Mouse (Mus musculus) c-Kit-positive CD71-positive TER-119-positive erythroid progenitor cells, embryonic 14.5 days (primary cell): Measurements from ENCODE around the gene Phospho2.
A peak's percentile ranks its signal among the peaks of the same experiment; 100 is the strongest.
"Not testable (repeated sequence)": the region's sequence is repeated elsewhere in the genome, so short reads cannot be mapped to it uniquely, and the experiment has no call there.

ENCODE experiments used
- DNase-seq: peaks from one replicate; pipeline ENCODE4 v3.0.0-alpha.2; 2013; ENCODE audit warnings: low spot score

Gene Phospho2

DNA sequence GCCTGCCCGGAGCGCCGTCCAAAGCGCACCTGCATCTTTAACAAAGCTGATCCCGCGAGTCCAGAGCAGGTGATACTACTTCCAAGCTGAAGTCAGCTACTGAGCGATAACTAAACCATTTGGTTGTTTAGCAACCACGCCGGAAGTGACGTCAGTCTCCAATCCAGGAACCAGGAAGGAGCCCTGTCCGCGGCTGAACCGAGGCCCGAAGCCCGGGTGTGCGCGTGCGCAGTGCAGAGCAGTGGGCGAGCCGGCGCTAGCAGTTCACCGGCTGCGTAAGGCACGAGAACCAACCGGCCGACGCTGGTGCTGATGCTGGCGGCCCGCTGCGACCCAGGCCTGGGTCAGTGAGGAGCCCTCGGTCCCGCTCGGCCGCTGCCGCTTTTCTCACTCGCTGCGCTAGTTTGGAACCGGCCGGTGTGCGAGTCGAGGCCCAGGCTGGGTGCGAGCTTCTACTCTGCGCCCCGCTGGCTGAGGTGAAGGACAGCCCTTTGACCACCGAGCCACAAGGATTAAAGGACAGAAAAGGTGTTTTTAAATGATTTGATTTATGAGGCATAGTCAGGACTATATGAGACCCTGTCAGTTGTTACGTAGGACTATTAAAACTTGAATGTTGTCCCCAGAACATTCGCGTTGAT lies at the start of gene Phospho2, which contains the start of gene Ccdc173:
TSS of gene Phospho2 (plus strand) at position 195 of the 641 bp plus-strand sequence.
TSS of gene Ccdc173 (minus strand) at position 147 of the 641 bp plus-strand sequence.
- peak; percentile 99 for DNase-seq

DNA sequence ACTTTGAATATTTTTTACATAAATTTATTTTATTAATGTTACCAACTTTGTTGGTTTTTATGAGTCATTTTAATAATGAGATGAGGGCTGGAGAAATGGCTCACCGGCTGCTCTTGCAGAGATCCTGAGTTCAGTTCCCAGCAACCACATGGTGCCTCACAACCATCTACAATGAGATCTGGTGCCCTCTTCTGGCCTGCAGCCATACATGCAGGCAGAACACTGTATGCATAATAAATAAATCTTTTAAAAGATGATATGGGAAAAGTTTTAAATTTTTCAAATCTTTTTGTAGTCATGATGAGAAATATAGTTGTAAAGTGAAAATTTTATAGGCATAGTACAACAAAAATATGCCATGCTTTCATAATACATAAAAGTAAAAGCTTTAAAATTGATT lies 44.3 kb upstream of the Phospho2 start:
- no peak for DNase-seq

DNA sequence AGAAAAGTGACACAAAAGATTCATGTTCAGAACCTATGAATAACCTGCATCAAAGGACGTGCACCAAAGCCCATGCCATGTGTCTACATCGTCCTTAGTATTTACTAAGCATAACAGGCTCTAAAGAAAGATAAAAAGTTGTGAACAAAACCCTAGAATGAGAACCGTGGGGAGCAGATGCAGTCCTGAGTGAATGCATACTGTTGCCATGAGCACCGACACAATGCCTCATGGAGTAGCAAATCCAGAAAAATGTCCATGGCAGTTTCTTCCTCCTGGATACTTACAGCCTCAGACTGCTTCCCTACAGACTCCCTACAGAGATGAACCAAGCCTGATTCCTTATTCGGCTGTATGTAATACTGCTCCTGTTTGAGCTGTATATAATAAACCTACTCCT lies 28.4 kb upstream of the Phospho2 start:
- no peak for DNase-seq

DNA sequence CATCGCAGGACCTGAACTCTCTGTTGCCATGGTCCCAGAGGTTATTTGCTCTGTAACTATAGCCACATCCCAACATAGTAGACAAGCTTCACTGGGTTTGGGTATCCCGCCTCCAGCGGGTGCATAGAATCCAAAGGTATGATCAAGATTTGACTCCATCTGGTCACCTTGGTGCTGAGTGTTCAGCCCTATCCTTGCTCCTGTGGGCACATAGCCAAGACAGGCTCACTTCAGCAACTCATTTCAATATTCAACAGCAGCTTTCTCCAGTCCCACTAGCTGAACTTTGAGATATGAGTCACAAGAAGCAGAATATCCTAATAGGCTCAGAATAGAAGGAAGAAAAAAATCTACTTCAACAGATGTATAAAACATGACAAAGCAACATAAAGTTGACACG lies 26.1 kb upstream of the Phospho2 start:
- no peak for DNase-seq

DNA sequence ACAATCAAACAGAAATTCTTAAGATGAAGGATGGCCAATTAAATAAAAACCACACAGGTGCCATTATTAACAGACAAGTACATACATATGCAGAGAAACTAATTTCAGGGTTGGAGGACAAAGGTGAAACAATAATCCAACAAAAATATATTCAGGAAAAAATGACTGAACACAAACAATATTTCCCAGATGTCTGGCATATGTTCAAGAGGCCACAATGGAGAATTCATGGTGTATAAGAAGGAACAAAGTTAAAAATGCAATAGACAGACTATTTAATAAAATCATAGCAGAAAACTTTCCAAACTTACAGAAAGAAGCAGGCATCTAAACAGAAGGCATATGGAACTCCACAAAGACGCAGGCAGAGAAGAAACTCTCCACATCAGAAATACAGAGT lies 24.7 kb upstream of the Phospho2 start:
- DNase-seq: no peak

DNA sequence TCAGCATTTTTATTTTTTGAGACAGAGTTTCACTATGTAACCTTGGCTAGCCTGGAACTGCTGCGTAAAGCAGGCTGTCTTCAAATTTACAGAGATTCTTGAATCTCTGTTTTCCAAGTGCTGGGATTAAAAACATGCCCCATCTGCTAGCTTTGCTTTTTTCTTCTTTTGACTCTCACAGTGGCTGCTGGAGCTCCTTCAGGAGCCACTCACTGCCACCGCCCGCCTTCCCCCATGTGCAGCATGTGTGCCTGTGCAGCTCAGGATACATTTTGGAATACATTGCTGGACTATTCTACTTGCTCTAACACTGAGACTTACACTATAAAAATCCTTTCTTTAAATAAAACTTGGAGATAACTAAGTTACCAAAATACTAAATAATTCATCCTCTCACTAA lies 16.1 kb upstream of the Phospho2 start:
- DNase-seq: no peak

DNA sequence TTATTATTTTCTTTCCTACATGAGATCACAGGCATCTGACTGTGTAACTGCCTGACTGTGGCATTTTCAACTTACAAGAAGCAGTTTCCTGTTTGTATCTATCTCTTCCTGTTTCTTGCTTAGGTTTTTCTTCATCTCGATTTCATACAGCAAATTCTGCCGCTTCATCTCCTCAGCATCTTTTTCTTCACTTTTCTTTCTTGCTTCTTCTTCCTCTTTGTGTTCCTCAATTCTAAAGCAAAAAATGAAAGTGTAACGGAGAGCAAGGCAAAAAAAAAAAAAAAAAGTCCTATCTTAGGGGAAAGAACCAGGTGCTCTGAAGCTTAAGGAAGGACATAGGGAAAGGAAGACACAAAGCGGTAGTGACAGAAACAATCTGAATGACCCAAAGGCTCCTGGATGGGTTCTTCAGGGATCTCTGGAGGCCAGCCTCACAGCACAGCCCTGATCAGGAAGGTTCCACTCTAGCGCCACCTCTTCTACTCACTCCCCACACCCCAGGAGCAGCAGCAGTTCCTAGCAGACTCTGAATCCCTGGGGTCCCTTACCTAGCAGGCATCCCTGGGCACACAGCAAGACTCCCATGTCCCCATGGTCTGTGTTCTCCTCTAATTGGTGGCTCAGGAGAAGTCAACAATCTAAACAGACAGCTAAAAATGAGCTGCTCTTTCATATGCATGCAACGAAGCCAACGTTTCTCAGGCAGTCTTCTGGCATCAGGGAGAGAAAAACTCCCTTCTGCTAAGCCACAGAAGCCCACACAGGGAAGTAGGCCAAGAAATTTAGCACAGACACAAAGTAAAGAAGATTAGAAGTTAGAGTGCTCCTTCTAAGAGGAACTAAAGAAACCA lies 11.2 kb upstream of the Phospho2 start:
- DNase-seq: no peak

- peak; percentile 54 for DNase-seq
These were observed 10.6 kb upstream of the Phospho2 start for GRCm38 (mm10) chr2:69778836-69779177.

- DNase-seq: no peak
These were observed 449 bp upstream of the Phospho2 start for GRCm38 (mm10) chr2:69788974-69789373.

DNA sequence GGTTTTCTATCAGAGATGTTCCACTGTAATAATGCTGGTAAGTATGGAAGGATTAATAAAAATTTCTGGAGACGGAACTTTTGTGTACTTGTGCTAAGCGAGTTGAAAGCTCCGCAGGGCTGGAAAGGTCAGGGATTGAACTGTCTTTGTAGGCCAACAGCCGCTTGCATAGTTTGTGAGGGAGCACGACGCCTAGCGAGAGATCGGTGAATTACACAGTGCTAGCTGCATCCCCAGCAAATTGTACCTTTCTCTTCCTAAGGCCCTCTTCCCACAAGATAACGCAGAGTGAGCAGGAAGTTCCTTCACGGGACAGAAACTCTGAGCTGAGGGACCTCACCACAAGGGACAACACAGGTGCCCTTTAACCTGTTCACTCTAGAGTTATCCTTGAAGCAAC lies 862 bp downstream of the Phospho2 start:
- peak; percentile 93 for DNase-seq

- no peak for DNase-seq
These were observed 1.3 kb downstream of the Phospho2 start for GRCm38 (mm10) chr2:69790722-69791121.

DNA sequence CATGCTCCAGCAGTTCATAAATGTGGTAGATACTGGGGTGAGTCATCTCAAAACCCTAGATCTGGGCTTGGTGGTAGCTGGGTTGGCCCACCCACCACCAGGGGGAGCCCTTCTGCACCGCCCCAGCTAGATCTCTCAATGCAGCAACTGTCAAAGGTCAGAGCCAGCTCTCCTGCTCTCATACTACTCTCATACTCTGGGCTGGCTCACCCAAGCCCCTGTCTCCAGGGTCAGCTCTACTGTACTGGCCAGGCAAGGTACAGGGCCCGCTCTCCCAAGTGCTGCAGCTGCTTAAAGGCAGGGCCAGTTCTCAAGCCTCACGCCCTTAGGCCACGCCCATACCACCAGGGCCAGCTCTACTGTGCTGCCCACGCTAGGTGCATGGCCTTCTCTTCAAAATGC lies 13.5 kb downstream of the Phospho2 start:
- peak; percentile 80 for DNase-seq

- DNase-seq: no peak
These were observed 14.3 kb downstream of the Phospho2 start for GRCm38 (mm10) chr2:69803756-69804155.

DNA sequence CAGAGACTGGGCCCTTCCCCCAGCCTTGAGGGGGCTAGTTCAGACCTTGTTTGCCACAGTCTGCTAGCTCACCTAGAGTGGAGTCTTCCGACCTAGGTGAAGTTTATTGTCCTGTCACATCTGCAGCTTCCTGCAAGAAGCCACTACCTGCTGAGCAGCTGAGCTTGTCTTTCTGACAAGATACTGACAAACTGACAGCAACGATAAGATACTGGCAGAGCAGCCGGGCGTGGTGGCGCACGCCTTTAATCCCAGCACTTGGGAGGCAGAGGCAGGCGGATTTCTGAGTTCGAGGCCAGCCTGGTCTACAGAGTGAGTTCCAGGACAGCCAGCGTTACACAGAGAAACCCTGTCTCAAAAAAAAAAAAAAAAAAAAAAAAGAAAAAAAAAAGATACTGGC lies 15.2 kb downstream of the Phospho2 start:
- DNase-seq: not testable (repeated sequence)

- DNase-seq: no peak
These were observed 20.7 kb downstream of the Phospho2 start for GRCm38 (mm10) chr2:69810169-69810568.

GRCm38 (mm10) chr2:69811349-69811748 lies 21.9 kb downstream of the Phospho2 start:
- DNase-seq: not testable (repeated sequence)

DNA sequence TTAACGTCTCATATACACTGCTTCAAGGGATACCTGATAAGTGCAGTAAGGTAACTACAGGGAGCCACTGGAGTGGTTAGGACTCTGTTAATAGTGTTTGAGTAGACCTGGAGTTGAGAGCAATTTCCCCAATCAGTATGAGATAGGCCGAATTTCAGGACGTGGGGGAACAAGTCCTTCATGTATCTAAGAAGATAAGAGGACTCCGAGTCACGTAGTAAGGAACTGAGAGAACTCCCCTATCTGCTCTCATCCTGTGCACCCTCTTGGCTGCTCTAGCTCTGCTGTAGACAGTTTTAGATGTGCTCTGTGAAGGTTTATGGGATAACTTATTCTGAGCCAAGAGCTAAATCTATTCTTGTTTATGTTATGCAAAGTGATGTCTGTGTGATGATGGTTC lies 27.2 kb downstream of the Phospho2 start:
- DNase-seq: peak; percentile 68

DNA sequence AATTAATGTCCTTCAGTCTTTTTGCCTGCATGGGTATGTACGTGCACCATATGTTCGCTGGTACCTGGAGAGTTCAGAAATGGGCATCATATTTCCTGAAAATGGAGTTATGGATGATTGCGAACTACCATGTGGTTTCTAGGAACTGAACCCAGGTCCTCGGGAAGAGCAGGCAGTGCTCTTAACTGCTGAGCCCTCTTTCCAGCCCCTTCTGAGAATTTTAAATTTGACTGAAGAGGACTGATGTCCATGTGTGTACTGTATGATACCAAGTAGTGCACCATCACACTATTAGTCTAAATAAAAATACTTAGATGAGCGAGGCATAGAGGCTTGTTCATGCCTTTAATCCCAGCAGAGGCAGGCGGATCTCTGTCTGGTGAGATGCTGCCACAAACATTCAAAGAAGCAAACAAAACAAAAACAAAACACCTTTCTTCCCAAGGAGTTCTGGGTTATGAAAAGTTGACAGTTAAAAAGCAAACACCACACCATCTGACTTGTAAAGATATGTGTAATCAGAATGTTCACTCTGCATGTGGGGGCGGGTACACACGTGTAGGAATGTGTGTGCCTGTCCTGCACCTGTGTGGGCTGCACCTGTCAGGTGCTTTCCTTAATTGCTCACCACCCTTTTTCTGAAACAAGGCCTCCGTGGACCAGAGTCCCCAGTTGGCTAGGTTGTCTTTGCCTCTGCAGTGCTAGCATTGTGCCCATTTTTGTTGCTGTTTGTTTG lies 29.1 kb downstream of the Phospho2 start:
- peak; percentile 76 for DNase-seq

DNA sequence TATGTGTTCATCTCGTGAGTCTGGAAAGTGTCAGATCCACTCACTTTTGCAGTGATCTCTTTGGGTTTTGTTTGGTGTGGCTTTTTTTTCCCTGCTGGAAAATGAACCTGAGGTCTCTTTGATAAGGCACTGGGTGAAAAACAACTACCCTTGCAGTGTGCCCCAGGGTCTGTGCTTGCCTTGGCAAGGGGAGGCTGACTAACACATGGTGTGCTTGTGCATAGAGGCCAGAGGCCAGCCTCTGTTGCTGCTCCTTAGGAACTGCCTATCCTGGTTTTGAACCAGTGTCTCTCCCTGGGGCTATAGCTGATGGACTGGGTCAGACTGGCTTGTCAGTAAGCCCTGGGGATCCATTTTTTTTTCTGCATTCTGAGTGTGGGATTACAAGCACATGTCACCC lies 30.8 kb downstream of the Phospho2 start:
- DNase-seq: no peak

- peak; percentile 61 for DNase-seq
These were observed 32.3 kb downstream of the Phospho2 start, which contains the start of gene Klhl23 for GRCm38 (mm10) chr2:69821711-69822110. Gene Klhl23, plus strand, starts transcription at chr2:69821944.

DNA sequence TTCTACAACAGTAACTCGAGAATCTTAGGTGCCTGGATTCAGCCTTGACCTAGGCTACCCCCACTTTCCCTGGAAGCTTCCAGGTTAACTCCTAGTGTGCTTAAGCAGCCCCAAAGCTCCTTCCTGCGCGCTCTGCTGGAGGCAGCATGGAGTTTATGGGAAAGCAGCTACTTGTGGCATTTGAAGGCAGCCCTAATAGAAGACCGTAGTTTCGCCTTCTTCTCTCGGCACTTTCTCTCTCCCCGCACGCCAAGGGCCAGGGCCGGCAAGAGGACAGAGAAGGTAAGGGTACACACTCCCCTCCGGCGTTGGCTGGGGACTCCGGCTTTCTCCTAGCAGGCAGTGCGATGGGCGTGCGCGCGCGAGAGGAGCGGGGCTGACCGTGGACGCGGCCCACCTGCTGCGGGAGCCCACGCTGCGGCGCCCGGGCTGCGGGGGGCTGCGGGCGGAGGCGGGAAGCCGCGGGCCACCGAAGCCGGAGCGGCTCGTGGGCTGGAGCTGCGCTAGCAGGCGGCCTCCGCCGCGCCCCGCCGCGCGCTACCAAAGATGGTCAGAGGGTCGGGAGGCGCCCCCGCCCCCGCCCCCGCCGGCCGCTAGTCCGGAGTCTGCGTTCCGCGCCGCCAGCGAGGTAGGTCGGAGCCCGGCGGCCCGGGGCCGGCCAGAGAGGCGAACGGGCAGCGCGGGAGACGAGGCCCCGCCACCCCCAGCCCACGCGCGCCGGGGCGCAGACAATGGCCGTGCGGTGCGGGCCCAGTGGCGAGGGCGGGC lies 33.1 kb downstream of the Phospho2 start:
- peak; percentile 50 for DNase-seq

DNA sequence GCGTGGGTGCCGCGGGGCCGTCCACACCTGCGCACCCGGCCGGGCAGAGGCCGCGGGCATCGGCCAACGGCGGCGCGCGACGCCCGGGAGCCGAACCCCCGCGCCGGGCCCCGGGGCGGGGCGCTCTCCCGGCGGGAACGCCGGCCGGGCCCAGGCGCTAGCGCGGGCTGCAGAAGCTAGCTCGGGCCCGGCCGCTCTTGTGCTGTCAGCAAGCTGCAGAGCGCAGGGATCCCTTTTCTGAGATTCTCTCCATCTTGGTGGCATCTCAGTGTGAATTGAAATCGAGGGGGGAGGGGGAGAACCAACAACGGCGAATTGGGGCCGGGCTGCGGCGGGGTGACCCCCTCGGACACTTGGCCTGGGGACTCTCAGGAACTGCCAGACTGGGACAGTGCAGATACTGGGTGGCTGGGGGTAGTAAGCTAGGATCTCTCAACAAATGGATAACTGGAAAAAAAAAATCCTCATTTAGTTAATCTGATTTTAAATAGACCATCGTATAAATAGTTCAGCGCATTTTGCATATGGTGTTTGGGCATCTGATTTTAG lies 33.8 kb downstream of the Phospho2 start:
- DNase-seq: no peak
